Mouse (Mus musculus): Measurements from ENCODE around the gene Fam204a.

GRCm38 (mm10) chr19:60225899-60226844 is at the start of gene Fam204a:
- TF ChIP-seq TAL1 (IDR thresholded peaks at IDR 0.05; ENCODE audit: low read length) = no peak
- no peak for TF ChIP-seq GATA1 (IDR thresholded peaks at IDR 0.05; ENCODE audit: low read length)

Measured in erythroblast, embryonic 14.5 days (primary cell).